Mouse (Mus musculus): ENCODE results near the gene Chil3. TPM values are rescaled to one million over a fixed set of nuclear protein-coding genes. Genes with fewer than 3 reads are reported as not detected.

Chil3 gene
- polyA plus RNA-seq (2012; rRNA removed; ENCODE audit: low replicate concordance) = 0.36 and 0.52 TPM in 2 replicates

DNA sequence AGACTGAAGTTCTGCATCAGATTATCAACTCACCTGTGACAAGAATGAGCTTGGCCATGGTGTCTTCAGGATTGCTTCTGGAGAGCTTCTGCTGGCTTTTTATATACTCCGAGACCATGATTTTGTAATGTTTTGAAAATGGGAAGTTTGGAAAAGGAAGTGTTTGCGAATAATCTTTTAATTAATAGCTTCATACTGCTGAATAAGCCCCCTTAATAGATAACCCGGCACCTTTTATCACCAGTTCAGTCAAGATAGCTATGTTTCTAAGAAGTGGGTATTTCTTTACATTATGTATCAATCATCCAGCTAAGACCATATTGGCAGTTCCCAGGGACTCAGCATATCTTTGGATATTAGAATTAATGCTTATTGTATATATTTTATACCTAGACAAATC lies at the start of gene Chil3:
Chil3 (minus strand) TSS at position 101 of the 400 bp plus-strand sequence.

DNA sequence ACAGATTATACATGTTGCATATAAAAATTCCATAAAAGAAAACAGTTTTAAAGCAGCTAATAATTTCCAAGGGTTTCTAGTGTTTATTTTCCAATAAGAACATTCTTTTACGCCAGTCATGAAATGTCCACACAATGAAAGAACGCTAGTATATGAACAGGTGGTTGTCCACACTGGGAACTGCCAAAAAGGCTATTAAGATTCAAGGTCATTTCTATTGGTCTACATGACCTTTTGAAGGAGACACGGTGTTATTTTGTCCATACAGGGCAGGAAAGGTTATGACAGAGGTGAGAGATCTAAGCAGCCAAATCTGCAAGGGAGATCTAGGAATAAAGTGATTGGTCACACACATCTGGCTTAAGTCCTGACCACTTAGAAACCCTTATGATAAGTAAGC lies 54.4 kb downstream of the Chil3 start, which contains the start of gene Chia1:
Chia1 (plus strand) TSS at position 301 of the 400 bp plus-strand sequence.

Other genes starting within 250 kb of the Chil3 start
- gene I830077J02Rik, start 234.9 kb downstream of the Chil3 start, polyA plus RNA-seq (2012; rRNA removed; ENCODE audit: low replicate concordance) = 0.92 and 1.9 TPM in 2 replicates
- gene Wdr77, start 208.2 kb downstream of the Chil3 start, polyA plus RNA-seq (2012; rRNA removed; ENCODE audit: low replicate concordance) = 52.5 and 96.6 TPM in 2 replicates
- 121 and 147 TPM in 2 replicates for gene Atp5f1, start 207.5 kb downstream of the Chil3 start, polyA plus RNA-seq (2012; rRNA removed; ENCODE audit: low replicate concordance)
- 1.3 and 2.7 TPM in 2 replicates for gene Ovgp1, start 193.9 kb downstream of the Chil3 start, polyA plus RNA-seq (2012; rRNA removed; ENCODE audit: low replicate concordance)
- gene Pifo, start 152.9 kb downstream of the Chil3 start, polyA plus RNA-seq (2012; rRNA removed; ENCODE audit: low replicate concordance) = not detected in 2 replicates
- gene Chil5, start 134.8 kb downstream of the Chil3 start, polyA plus RNA-seq (2012; rRNA removed; ENCODE audit: low replicate concordance) = 0.40 TPM in 1 of 2 replicates, not detected in the other
- 0.06 TPM in 2 replicates for gene Chia1, start 54.3 kb downstream of the Chil3 start, polyA plus RNA-seq (2012; rRNA removed; ENCODE audit: low replicate concordance)
- gene Chil4, start 51.9 kb upstream of the Chil3 start, polyA plus RNA-seq (2012; rRNA removed; ENCODE audit: low replicate concordance) = not detected in 2 replicates
- gene Chil6, start 238.6 kb upstream of the Chil3 start, polyA plus RNA-seq (2012; rRNA removed; ENCODE audit: low replicate concordance) = not detected in 2 replicates

All from subcutaneous adipose tissue, adult 2 months (tissue).